Mouse (Mus musculus) ES-Bruce4 (cell line): ENCODE data around the gene Unc80.

Experiments used
- CTCF ChIP-seq: IDR thresholded peaks from one replicate; pipeline ENCODE4 v1.8.1; 2011; ENCODE audit warnings: low read depth, low read length
- EP300 ChIP-seq: IDR thresholded peaks from 2 replicates; pipeline ENCODE4 v1.6.1; 2011; ENCODE audit warnings: low read depth, low read length; ENCODE audit not compliant: insufficient read depth

- no peak for TF ChIP-seq EP300
- TF ChIP-seq CTCF = no peak
Measured at GRCm38 (mm10) chr1:66678662-66679061, 210.5 kb downstream of the Unc80 start.
